Mouse (Mus musculus) spleen, adult 2 months (tissue): ENCODE measurements around the gene Tcf7l1.

Experiments
- CTCF ChIP-seq: fragments of 200-500 bp; IDR thresholded peaks from 2 replicates; pipeline ENCODE4 v1.5.1; 2011; ENCODE audit warnings: mild to moderate bottlenecking, inconsistent platforms; ENCODE audit not compliant: insufficient read depth, insufficient read length, insufficient replicate concordance; ENCODE audit errors: extremely low read depth
- POLR2A ChIP-seq: fragments of 200-500 bp; IDR thresholded peaks from 2 replicates; pipeline ENCODE4 v1.6.1; 2011; ENCODE audit warnings: low read depth, low read length, inconsistent platforms

DNA sequence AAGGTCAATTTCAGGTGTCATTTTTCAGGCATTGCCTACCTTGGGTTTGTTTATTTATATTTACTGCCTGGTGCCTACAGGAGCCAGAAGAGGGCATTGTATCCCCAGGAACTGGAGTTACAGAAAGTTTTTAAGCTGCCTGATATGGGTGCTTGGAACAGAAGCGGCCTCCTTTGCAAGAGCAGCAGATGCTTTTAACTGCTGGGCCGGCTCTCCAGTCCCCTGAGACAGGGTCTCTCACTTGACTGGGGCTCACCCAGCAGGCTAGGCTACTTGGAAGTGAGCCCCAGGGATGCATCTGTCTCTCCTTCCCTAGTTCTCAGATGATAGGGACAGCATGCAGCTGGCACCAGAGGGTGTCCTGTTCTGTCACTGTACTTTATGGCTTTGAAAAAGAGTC is 112.7 kb downstream of the Tcf7l1 start:
- no peak for TF ChIP-seq POLR2A
- TF ChIP-seq CTCF: no peak
